Mouse (Mus musculus): ENCODE data around the gene Nrcam. TPM values are rescaled to one million over a fixed set of nuclear protein-coding genes. Genes with fewer than 3 reads are reported as not detected.

Gene Nrcam
- polyA plus RNA-seq, 1 experiment from 2014 or later: 75.7 TPM

- H3K36me3 ChIP-seq (ENCODE audit: control insufficient read depth, insufficient read depth, low read length): no peaks in the 10 kb centered on the region
- H3K9ac ChIP-seq (ENCODE audit: low read length): no peak overlapping the region
- no peaks in the 10 kb centered on the region for H3K9me3 ChIP-seq (ENCODE audit: control insufficient read depth, low read length)
- ATAC-seq (ENCODE audit: low FRiP score) (no peak), DNase-seq (ENCODE audit: low spot score, missing footprints) (no peak)
- no peak overlapping the region for H3K27ac ChIP-seq (ENCODE audit: low read depth, low read length)
- no peaks in the 10 kb centered on the region for H3K4me1 ChIP-seq (ENCODE audit: control insufficient read depth, insufficient read depth, low read length)
- H3K4me3 ChIP-seq (ENCODE audit: low read depth, low read length): no peak overlapping the region
- H3K4me2 ChIP-seq: no peak overlapping the region
- no peaks in the 10 kb centered on the region for H3K27me3 ChIP-seq (ENCODE audit: control insufficient read depth, insufficient read depth, low read length)
Measured at GRCm38 (mm10) chr12:44475355-44475754, 146.7 kb downstream of the Nrcam start.

GRCm38 (mm10) chr12:44479260-44480030, 150.8 kb downstream of the Nrcam start:
- Histone ChIP-seq H3K9me3 (ENCODE audit: control insufficient read depth, low read length) (no peaks in the 10 kb centered on the region; the same call in 1 of the 2 replicates), H3K4me1 (ENCODE audit: control insufficient read depth, insufficient read depth, low read length) (no peaks in the 10 kb centered on the region), H3K9ac (ENCODE audit: low read length) (no peak overlapping the region), H3K27me3 (ENCODE audit: control insufficient read depth, insufficient read depth, low read length) (no peaks in the 10 kb centered on the region), H3K27ac (ENCODE audit: low read depth, low read length) (no peak overlapping the region), H3K4me3 (ENCODE audit: low read depth, low read length) (no peak overlapping the region), H3K4me2 (no peak overlapping the region), H3K36me3 (ENCODE audit: control insufficient read depth, insufficient read depth, low read length) (no peaks in the 10 kb centered on the region)
- ATAC-seq (ENCODE audit: low FRiP score): no peak
- DNase-seq (ENCODE audit: low spot score, missing footprints): no peak
- 89% methylated on average over 6 of the region's 6 CpGs for WGBS

GRCm38 (mm10) chr12:44480031-44480419, 151.3 kb downstream of the Nrcam start:
- WGBS: 84% methylated on average over 2 of the region's 2 CpGs
- no peak for ATAC-seq (ENCODE audit: low FRiP score)
- DNase-seq (ENCODE audit: low spot score, missing footprints): no peak

GRCm38 (mm10) chr12:44481415-44481814, 152.7 kb downstream of the Nrcam start:
- 52% methylated on average over 3 of the region's 3 CpGs for WGBS
- H3K27me3 ChIP-seq (ENCODE audit: control insufficient read depth, insufficient read depth, low read length): no peaks in the 10 kb centered on the region

More at GRCm38 (mm10) chr12:44480031-44480419, 151.3 kb downstream of the Nrcam start:
- Histone ChIP-seq H3K4me3 (ENCODE audit: low read depth, low read length) (no peak overlapping the region), H3K9ac (ENCODE audit: low read length) (no peak overlapping the region), H3K36me3 (ENCODE audit: control insufficient read depth, insufficient read depth, low read length) (no peaks in the 10 kb centered on the region), H3K9me3 (ENCODE audit: control insufficient read depth, low read length) (no peaks in the 10 kb centered on the region; the same call in 1 of the 2 replicates), H3K27ac (ENCODE audit: low read depth, low read length) (no peak overlapping the region), H3K4me1 (ENCODE audit: control insufficient read depth, insufficient read depth, low read length) (no peaks in the 10 kb centered on the region), H3K27me3 (ENCODE audit: control insufficient read depth, insufficient read depth, low read length) (no peaks in the 10 kb centered on the region), H3K4me2 (no peak overlapping the region)

GRCm38 (mm10) chr12:44492759-44493479, 164.2 kb downstream of the Nrcam start:
- DNase-seq (ENCODE audit: low spot score, missing footprints) (no peak), ATAC-seq (ENCODE audit: low FRiP score) (no peak)
- H3K36me3 ChIP-seq (ENCODE audit: control insufficient read depth, insufficient read depth, low read length): no peaks in the 10 kb centered on the region
- 43% methylated on average over 5 of the region's 5 CpGs for WGBS
- H3K4me3 ChIP-seq (ENCODE audit: low read depth, low read length): no peak overlapping the region
- H3K27me3 ChIP-seq (ENCODE audit: control insufficient read depth, insufficient read depth, low read length): no peaks in the 10 kb centered on the region
- H3K9me3 ChIP-seq (ENCODE audit: control insufficient read depth, low read length): no peaks in the 10 kb centered on the region
- H3K9ac ChIP-seq (ENCODE audit: low read length): no peak overlapping the region
- peaks cover 5% of the 10 kb centered on the region; the same call in 1 of the 2 replicates for H3K4me1 ChIP-seq (ENCODE audit: control insufficient read depth, insufficient read depth, low read length)
- H3K27ac ChIP-seq (ENCODE audit: low read depth, low read length): no peak overlapping the region
- H3K4me2 ChIP-seq: no peak overlapping the region

More at GRCm38 (mm10) chr12:44481415-44481814, 152.7 kb downstream of the Nrcam start:
- no peak for ATAC-seq (ENCODE audit: low FRiP score)
- DNase-seq (ENCODE audit: low spot score, missing footprints): no peak
- no peaks in the 10 kb centered on the region; the same call in 1 of the 2 replicates for H3K9me3 ChIP-seq (ENCODE audit: control insufficient read depth, low read length)
- H3K4me1 ChIP-seq (ENCODE audit: control insufficient read depth, insufficient read depth, low read length): no peaks in the 10 kb centered on the region
- H3K9ac ChIP-seq (ENCODE audit: low read length): no peak overlapping the region
- no peak overlapping the region for H3K4me2 ChIP-seq
- no peaks in the 10 kb centered on the region for H3K36me3 ChIP-seq (ENCODE audit: control insufficient read depth, insufficient read depth, low read length)
- H3K27ac ChIP-seq (ENCODE audit: low read depth, low read length): no peak overlapping the region
- no peak overlapping the region for H3K4me3 ChIP-seq (ENCODE audit: low read depth, low read length)

- no peak for DNase-seq (ENCODE audit: low spot score, missing footprints)
- Histone ChIP-seq H3K9ac (ENCODE audit: low read length) (no peak overlapping the region), H3K27ac (ENCODE audit: low read depth, low read length) (no peak overlapping the region), H3K9me3 (ENCODE audit: control insufficient read depth, low read length) (no peaks in the 10 kb centered on the region), H3K4me3 (ENCODE audit: low read depth, low read length) (no peak overlapping the region), H3K36me3 (ENCODE audit: control insufficient read depth, insufficient read depth, low read length) (no peaks in the 10 kb centered on the region), H3K4me2 (no peak overlapping the region), H3K4me1 (ENCODE audit: control insufficient read depth, insufficient read depth, low read length) (peaks cover 5% of the 10 kb centered on the region; the same call in 1 of the 2 replicates), H3K27me3 (ENCODE audit: control insufficient read depth, insufficient read depth, low read length) (no peaks in the 10 kb centered on the region)
- 79% methylated on average over 2 of the region's 2 CpGs for WGBS
- no peak for ATAC-seq (ENCODE audit: low FRiP score)
Measured at GRCm38 (mm10) chr12:44497762-44498161, 169.1 kb downstream of the Nrcam start.

GRCm38 (mm10) chr12:44498872-44499271, 170.2 kb downstream of the Nrcam start:
- no peak overlapping the region for H3K4me2 ChIP-seq
- no peak overlapping the region for H3K27ac ChIP-seq (ENCODE audit: low read depth, low read length)
- WGBS: 68% methylated on average over 5 of the region's 5 CpGs
- H3K27me3 ChIP-seq (ENCODE audit: control insufficient read depth, insufficient read depth, low read length): no peaks in the 10 kb centered on the region
- ATAC-seq (ENCODE audit: low FRiP score): no peak
- no peaks in the 10 kb centered on the region for H3K36me3 ChIP-seq (ENCODE audit: control insufficient read depth, insufficient read depth, low read length)
- no peak overlapping the region for H3K9ac ChIP-seq (ENCODE audit: low read length)
- 0 out of 2 replicates have a peak, but pooled peaks cover 2% of the 10 kb centered on the region for H3K4me1 ChIP-seq (ENCODE audit: control insufficient read depth, insufficient read depth, low read length)
- H3K9me3 ChIP-seq (ENCODE audit: control insufficient read depth, low read length): no peaks in the 10 kb centered on the region
- H3K4me3 ChIP-seq (ENCODE audit: low read depth, low read length): no peak overlapping the region
- DNase-seq (ENCODE audit: low spot score, missing footprints): no peak

- H3K9me3 ChIP-seq (ENCODE audit: control insufficient read depth, low read length): no peaks in the 10 kb centered on the region
- H3K36me3 ChIP-seq (ENCODE audit: control insufficient read depth, insufficient read depth, low read length): no peaks in the 10 kb centered on the region
- ATAC-seq (ENCODE audit: low FRiP score): no peak
- WGBS: 78% methylated on average over 5 of the region's 5 CpGs
- no peak overlapping the region for H3K9ac ChIP-seq (ENCODE audit: low read length)
- H3K27ac ChIP-seq (ENCODE audit: low read depth, low read length): no peak overlapping the region
- no peaks in the 10 kb centered on the region for H3K27me3 ChIP-seq (ENCODE audit: control insufficient read depth, insufficient read depth, low read length)
- H3K4me3 ChIP-seq (ENCODE audit: low read depth, low read length): no peak overlapping the region
- H3K4me1 ChIP-seq (ENCODE audit: control insufficient read depth, insufficient read depth, low read length): 0 out of 2 replicates have a peak, but pooled peaks cover 2% of the 10 kb centered on the region
- no peak overlapping the region for H3K4me2 ChIP-seq
- DNase-seq (ENCODE audit: low spot score, missing footprints): no peak
Measured at GRCm38 (mm10) chr12:44501807-44502487, 173.3 kb downstream of the Nrcam start.
